Mouse (Mus musculus) liver, adult 10 weeks (tissue): Measurements from ENCODE around the gene Fbrsl1. TPM values are rescaled to one million over a fixed set of nuclear protein-coding genes. Genes with fewer than 3 reads are reported as not detected.

ENCODE experiments used
- polyA plus RNA-seq: library from polyadenylated mRNA; stranded (reverse); fragments of 350-450 nt; fragmentation: Illumina TruSeq; extraction: RNeasy Lipid Tissue Mini Kit (QIAGEN cat#74804); gene quantifications from one replicate; pipeline ENCODE4 v1.2.3, GENCODE M21; 2014; ENCODE audit warnings: low read depth, low replicate concordance

The Fbrsl1 gene
- 2.6 TPM for polyA plus RNA-seq

GRCm38 (mm10) chr5:110448436-110449134 is at the start of gene Fbrsl1:
Gene Fbrsl1, minus strand, starts transcription at chr5:110448503.

GRCm38 (mm10) chr5:110344524-110344923 is 103.8 kb downstream of the Fbrsl1 start, which contains the start of gene Lrcol1:
Gene Lrcol1, plus strand, starts transcription at chr5:110344730.

GRCm38 (mm10) chr5:110342648-110343284 is 105.5 kb downstream of the Fbrsl1 start, which contains the start of gene P2rx2:
Gene P2rx2, minus strand, starts transcription at chr5:110343212.

Other genes with a start within 250 kb of the Fbrsl1 start
- 20.7 TPM for gene Ankle2, start 217.5 kb downstream of the Fbrsl1 start, polyA plus RNA-seq
- gene Pgam5, start 178.6 kb downstream of the Fbrsl1 start, polyA plus RNA-seq: 18.0 TPM
- gene Pxmp2, start 162.3 kb downstream of the Fbrsl1 start, polyA plus RNA-seq: 211 TPM
- 1.1 TPM for gene Pole, start 162.2 kb downstream of the Fbrsl1 start, polyA plus RNA-seq
- gene P2rx2, start 105.3 kb downstream of the Fbrsl1 start, polyA plus RNA-seq: not detected
- gene Lrcol1, start 103.8 kb downstream of the Fbrsl1 start, polyA plus RNA-seq: not detected
- not detected for gene Galnt9, start 95.9 kb upstream of the Fbrsl1 start, polyA plus RNA-seq
- 1.3 TPM for gene Noc4l, start 204.9 kb upstream of the Fbrsl1 start, polyA plus RNA-seq
- 2.1 TPM for gene Ddx51, start 204.9 kb upstream of the Fbrsl1 start, polyA plus RNA-seq